Mouse (Mus musculus) natural killer cell, adult 2 months (primary cell): Measurements from ENCODE around the gene Ttc7.

Experiments
- DNase-seq, 2 experiments: peaks; one replicate each; pipeline ENCODE4 v3.0.0; 2022; ENCODE audit warnings: low spot score in 2 of 2

Gene Ttc7

GRCm38 (mm10) chr17:87418082-87418481 lies 135.4 kb downstream of the Ttc7 start:
- no peak for DNase-seq

- no peak for DNase-seq
Measured at GRCm38 (mm10) chr17:87427511-87427910, 144.8 kb downstream of the Ttc7 start, which contains the start of gene Stpg4. Gene Stpg4 (minus strand): TSS chr17:87427741.

- no peak for DNase-seq
Measured at GRCm38 (mm10) chr17:87429431-87429830, 146.7 kb downstream of the Ttc7 start.
